Mouse (Mus musculus): ENCODE results near the gene F2r. TPM values are rescaled to one million over a fixed set of nuclear protein-coding genes. Genes with fewer than 3 reads are reported as not detected.

The F2r gene
- polyA plus RNA-seq, 1 experiment from 2014 or later, result 142 TPM

- H3K36me3 ChIP-seq (ENCODE audit: control insufficient read depth, insufficient read depth, low read length), result peaks cover 2% of the 10 kb centered on the region; the same call in 1 of the 2 replicates
- H3K4me3 ChIP-seq (ENCODE audit: low read depth, low read length), result no peak overlapping the region
- ATAC-seq (replicated peaks; ENCODE audit: low FRiP score), result peak; percentile 19; the same call in 1 of the 2 replicates
- H3K9ac ChIP-seq (ENCODE audit: low read depth, low read length), result 0 out of 2 replicates have a peak overlapping the region, but pooled peaks have one; percentile 32
- no peak overlapping the region for H3K4me2 ChIP-seq
- peaks cover 27% of the 10 kb centered on the region for H3K4me1 ChIP-seq (replicated peaks; ENCODE audit: control insufficient read depth, insufficient read depth, low read length)
- H3K27me3 ChIP-seq (replicated peaks; ENCODE audit: control insufficient read depth, insufficient read depth, low read length), result no peaks in the 10 kb centered on the region
- H3K27ac ChIP-seq (ENCODE audit: low read depth, low read length), result peak overlapping the region; percentile 69
- H3K9me3 ChIP-seq (ENCODE audit: control insufficient read depth, low read length), result no peaks in the 10 kb centered on the region
- 34% methylated on average over 5 of the region's 5 CpGs for WGBS
- no peak for DNase-seq (ENCODE audit: low spot score)
Measured at GRCm38 (mm10) chr13:95638894-95639293, 20.6 kb upstream of the F2r start.

DNA sequence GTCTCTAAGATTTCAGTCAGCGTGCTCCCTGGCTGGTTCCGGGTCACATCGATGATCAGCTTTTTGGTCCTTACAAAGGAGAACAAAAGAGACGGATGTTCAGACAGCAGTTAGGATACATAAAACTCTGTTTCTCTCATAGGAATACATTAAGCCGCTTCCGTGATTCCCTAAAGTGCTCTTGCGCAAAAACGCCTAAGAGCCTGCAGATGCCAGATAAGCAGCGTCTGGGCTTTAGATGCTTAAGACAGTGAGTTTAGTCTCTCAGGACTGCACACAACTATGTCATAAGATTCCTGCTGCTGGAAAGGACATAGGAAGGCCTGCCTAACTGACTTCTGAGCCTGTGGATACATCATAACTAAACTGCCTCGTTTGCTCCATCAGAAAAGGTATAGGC lies 19.4 kb upstream of the F2r start:
- Histone ChIP-seq H3K9me3 (ENCODE audit: control insufficient read depth, low read length) (no peaks in the 10 kb centered on the region), H3K9ac (ENCODE audit: low read depth, low read length) (no peak overlapping the region), H3K27ac (ENCODE audit: low read depth, low read length) (peak overlapping the region; percentile 69), H3K36me3 (ENCODE audit: control insufficient read depth, insufficient read depth, low read length) (peaks cover 2% of the 10 kb centered on the region; the same call in 1 of the 2 replicates), H3K4me2 (no peak overlapping the region), H3K4me3 (ENCODE audit: low read depth, low read length) (no peak overlapping the region), H3K4me1 (replicated peaks; ENCODE audit: control insufficient read depth, insufficient read depth, low read length) (peaks cover 24% of the 10 kb centered on the region), H3K27me3 (replicated peaks; ENCODE audit: control insufficient read depth, insufficient read depth, low read length) (no peaks in the 10 kb centered on the region)
- WGBS, result 64% methylated on average over 10 of the region's 10 CpGs
- DNase-seq (ENCODE audit: low spot score) (no peak), ATAC-seq (replicated peaks; ENCODE audit: low FRiP score) (no peak)

- Histone ChIP-seq H3K9me3 (ENCODE audit: control insufficient read depth, low read length) (no peaks in the 10 kb centered on the region), H3K9ac (ENCODE audit: low read depth, low read length) (no peak overlapping the region), H3K4me1 (replicated peaks; ENCODE audit: control insufficient read depth, insufficient read depth, low read length) (peaks cover 24% of the 10 kb centered on the region), H3K4me2 (no peak overlapping the region), H3K36me3 (ENCODE audit: control insufficient read depth, insufficient read depth, low read length) (peaks cover 6% of the 10 kb centered on the region), H3K4me3 (ENCODE audit: low read depth, low read length) (no peak overlapping the region), H3K27ac (ENCODE audit: low read depth, low read length) (no peak overlapping the region), H3K27me3 (replicated peaks; ENCODE audit: control insufficient read depth, insufficient read depth, low read length) (no peaks in the 10 kb centered on the region)
- no peak for ATAC-seq (replicated peaks; ENCODE audit: low FRiP score)
- WGBS, result 80% methylated on average over 12 of the region's 12 CpGs
- DNase-seq (ENCODE audit: low spot score), result no peak
Measured at GRCm38 (mm10) chr13:95635301-95635700, 17.0 kb upstream of the F2r start.

DNA sequence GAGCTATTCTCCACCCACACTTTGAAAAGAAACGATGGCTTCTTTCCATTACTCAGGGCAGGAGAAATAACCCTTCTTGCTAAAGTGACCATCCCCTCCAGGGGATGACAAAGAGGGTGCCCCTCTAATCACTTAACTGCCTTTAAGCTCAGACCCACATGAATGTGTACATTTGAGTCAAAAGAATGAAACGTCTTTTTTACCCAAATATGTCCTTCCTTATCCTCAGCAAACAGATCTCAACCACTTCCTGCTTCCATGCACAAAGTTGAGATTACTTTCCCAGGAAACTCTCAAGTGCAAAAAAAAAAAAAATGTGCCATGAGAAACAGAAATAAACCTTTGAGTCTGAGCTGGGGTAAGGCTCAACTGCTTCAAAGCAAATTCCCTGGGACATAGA lies 16.2 kb upstream of the F2r start:
- 14% methylated on average over 2 of the region's 2 CpGs for WGBS
- peaks cover 24% of the 10 kb centered on the region for H3K4me1 ChIP-seq (replicated peaks; ENCODE audit: control insufficient read depth, insufficient read depth, low read length)
- DNase-seq (ENCODE audit: low spot score) (no peak), ATAC-seq (replicated peaks; ENCODE audit: low FRiP score) (peak; percentile 58; the same call in 1 of the 2 replicates)
- H3K4me3 ChIP-seq (ENCODE audit: low read depth, low read length), result no peak overlapping the region
- H3K9ac ChIP-seq (ENCODE audit: low read depth, low read length), result no peak overlapping the region; the same call in 1 of the 2 replicates
- H3K36me3 ChIP-seq (ENCODE audit: control insufficient read depth, insufficient read depth, low read length), result peaks cover 6% of the 10 kb centered on the region
- H3K27me3 ChIP-seq (replicated peaks; ENCODE audit: control insufficient read depth, insufficient read depth, low read length), result no peaks in the 10 kb centered on the region
- H3K4me2 ChIP-seq, result peak overlapping the region; percentile 13; the same call in 1 of the 2 replicates
- H3K9me3 ChIP-seq (ENCODE audit: control insufficient read depth, low read length), result no peaks in the 10 kb centered on the region
- peak overlapping the region; percentile 30 for H3K27ac ChIP-seq (ENCODE audit: low read depth, low read length)

- Histone ChIP-seq H3K27ac (ENCODE audit: low read depth, low read length) (no peak overlapping the region), H3K27me3 (replicated peaks; ENCODE audit: control insufficient read depth, insufficient read depth, low read length) (no peaks in the 10 kb centered on the region), H3K4me2 (no peak overlapping the region), H3K9me3 (ENCODE audit: control insufficient read depth, low read length) (no peaks in the 10 kb centered on the region), H3K4me3 (ENCODE audit: low read depth, low read length) (no peak overlapping the region), H3K9ac (ENCODE audit: low read depth, low read length) (no peak overlapping the region), H3K36me3 (ENCODE audit: control insufficient read depth, insufficient read depth, low read length) (peaks cover 6% of the 10 kb centered on the region), H3K4me1 (replicated peaks; ENCODE audit: control insufficient read depth, insufficient read depth, low read length) (peaks cover 17% of the 10 kb centered on the region)
- no peak for DNase-seq (ENCODE audit: low spot score)
- 72% methylated on average over 2 of the region's 2 CpGs for WGBS
- no peak for ATAC-seq (replicated peaks; ENCODE audit: low FRiP score)
Measured at GRCm38 (mm10) chr13:95633384-95633783, 15.1 kb upstream of the F2r start.

DNA sequence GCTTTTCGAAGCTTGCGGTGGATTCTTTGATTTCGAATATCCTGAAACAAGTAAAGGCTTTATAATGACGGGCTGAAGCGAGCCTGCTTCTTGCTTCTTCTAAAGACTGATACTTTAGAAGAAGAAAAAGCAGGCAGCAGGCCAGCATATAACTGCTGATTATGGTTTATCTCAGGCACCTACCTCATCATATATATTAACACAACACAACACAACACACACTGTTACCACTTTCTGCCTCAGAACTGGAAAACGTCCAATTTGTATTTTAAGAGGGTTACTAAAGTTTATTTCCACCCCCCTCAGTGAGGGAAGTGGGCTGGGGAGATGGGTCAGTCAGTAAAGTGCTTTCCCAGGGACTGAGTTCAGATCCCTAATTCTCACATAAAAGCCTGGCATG lies 13.9 kb upstream of the F2r start:
- no peak for DNase-seq (ENCODE audit: low spot score)
- H3K4me1 ChIP-seq (replicated peaks; ENCODE audit: control insufficient read depth, insufficient read depth, low read length), result peaks cover 7% of the 10 kb centered on the region
- WGBS, result 95% methylated on average over 6 of the region's 6 CpGs

GRCm38 (mm10) chr13:95630747-95631146 lies 12.5 kb upstream of the F2r start:
- Histone ChIP-seq H3K4me1 (replicated peaks; ENCODE audit: control insufficient read depth, insufficient read depth, low read length) (peaks cover 7% of the 10 kb centered on the region), H3K4me3 (ENCODE audit: low read depth, low read length) (no peak overlapping the region), H3K9me3 (ENCODE audit: control insufficient read depth, low read length) (no peaks in the 10 kb centered on the region), H3K36me3 (ENCODE audit: control insufficient read depth, insufficient read depth, low read length) (peaks cover 6% of the 10 kb centered on the region), H3K9ac (ENCODE audit: low read depth, low read length) (no peak overlapping the region), H3K27me3 (replicated peaks; ENCODE audit: control insufficient read depth, insufficient read depth, low read length) (no peaks in the 10 kb centered on the region), H3K27ac (ENCODE audit: low read depth, low read length) (no peak overlapping the region), H3K4me2 (no peak overlapping the region)
- WGBS, result 45% methylated on average over 2 of the region's 2 CpGs
- ATAC-seq (replicated peaks; ENCODE audit: low FRiP score) (no peak), DNase-seq (ENCODE audit: low spot score) (no peak)

More for the DNA sequence above, 13.9 kb upstream of the F2r start:
- no peak overlapping the region for H3K27ac ChIP-seq (ENCODE audit: low read depth, low read length)
- H3K9ac ChIP-seq (ENCODE audit: low read depth, low read length), result no peak overlapping the region
- ATAC-seq (replicated peaks; ENCODE audit: low FRiP score), result no peak
- no peak overlapping the region for H3K4me2 ChIP-seq
- no peaks in the 10 kb centered on the region for H3K9me3 ChIP-seq (ENCODE audit: control insufficient read depth, low read length)
- H3K27me3 ChIP-seq (replicated peaks; ENCODE audit: control insufficient read depth, insufficient read depth, low read length), result no peaks in the 10 kb centered on the region
- H3K4me3 ChIP-seq (ENCODE audit: low read depth, low read length), result no peak overlapping the region
- H3K36me3 ChIP-seq (ENCODE audit: control insufficient read depth, insufficient read depth, low read length), result peaks cover 6% of the 10 kb centered on the region

- Histone ChIP-seq H3K27ac (ENCODE audit: low read depth, low read length) (no peak overlapping the region), H3K4me2 (no peak overlapping the region), H3K9ac (ENCODE audit: low read depth, low read length) (no peak overlapping the region), H3K36me3 (ENCODE audit: control insufficient read depth, insufficient read depth, low read length) (peaks cover 6% of the 10 kb centered on the region), H3K27me3 (replicated peaks; ENCODE audit: control insufficient read depth, insufficient read depth, low read length) (no peaks in the 10 kb centered on the region), H3K4me1 (replicated peaks; ENCODE audit: control insufficient read depth, insufficient read depth, low read length) (peaks cover 3% of the 10 kb centered on the region), H3K4me3 (ENCODE audit: low read depth, low read length) (no peak overlapping the region), H3K9me3 (ENCODE audit: control insufficient read depth, low read length) (no peaks in the 10 kb centered on the region)
- DNase-seq (ENCODE audit: low spot score) (no peak), ATAC-seq (replicated peaks; ENCODE audit: low FRiP score) (no peak)
- 86% methylated on average over 10 of the region's 10 CpGs for WGBS
Measured at GRCm38 (mm10) chr13:95629751-95630150, 11.5 kb upstream of the F2r start.

- H3K27ac ChIP-seq (ENCODE audit: low read depth, low read length), result no peak overlapping the region
- H3K9ac ChIP-seq (ENCODE audit: low read depth, low read length), result no peak overlapping the region
- ATAC-seq (replicated peaks; ENCODE audit: low FRiP score), result no peak
- 74% methylated on average over 7 of the region's 7 CpGs for WGBS
- no peak for DNase-seq (ENCODE audit: low spot score)
- H3K27me3 ChIP-seq (replicated peaks; ENCODE audit: control insufficient read depth, insufficient read depth, low read length), result no peaks in the 10 kb centered on the region
- no peaks in the 10 kb centered on the region for H3K4me1 ChIP-seq (replicated peaks; ENCODE audit: control insufficient read depth, insufficient read depth, low read length)
- H3K36me3 ChIP-seq (ENCODE audit: control insufficient read depth, insufficient read depth, low read length), result 0 out of 2 replicates have a peak, but pooled peaks cover 3% of the 10 kb centered on the region
- no peak overlapping the region for H3K4me3 ChIP-seq (ENCODE audit: low read depth, low read length)
- H3K9me3 ChIP-seq (ENCODE audit: control insufficient read depth, low read length), result no peaks in the 10 kb centered on the region
- H3K4me2 ChIP-seq, result no peak overlapping the region
Measured at GRCm38 (mm10) chr13:95626696-95627095, 8.4 kb upstream of the F2r start.
